Mouse (Mus musculus): ENCODE results near the gene Fgf8.

DNA sequence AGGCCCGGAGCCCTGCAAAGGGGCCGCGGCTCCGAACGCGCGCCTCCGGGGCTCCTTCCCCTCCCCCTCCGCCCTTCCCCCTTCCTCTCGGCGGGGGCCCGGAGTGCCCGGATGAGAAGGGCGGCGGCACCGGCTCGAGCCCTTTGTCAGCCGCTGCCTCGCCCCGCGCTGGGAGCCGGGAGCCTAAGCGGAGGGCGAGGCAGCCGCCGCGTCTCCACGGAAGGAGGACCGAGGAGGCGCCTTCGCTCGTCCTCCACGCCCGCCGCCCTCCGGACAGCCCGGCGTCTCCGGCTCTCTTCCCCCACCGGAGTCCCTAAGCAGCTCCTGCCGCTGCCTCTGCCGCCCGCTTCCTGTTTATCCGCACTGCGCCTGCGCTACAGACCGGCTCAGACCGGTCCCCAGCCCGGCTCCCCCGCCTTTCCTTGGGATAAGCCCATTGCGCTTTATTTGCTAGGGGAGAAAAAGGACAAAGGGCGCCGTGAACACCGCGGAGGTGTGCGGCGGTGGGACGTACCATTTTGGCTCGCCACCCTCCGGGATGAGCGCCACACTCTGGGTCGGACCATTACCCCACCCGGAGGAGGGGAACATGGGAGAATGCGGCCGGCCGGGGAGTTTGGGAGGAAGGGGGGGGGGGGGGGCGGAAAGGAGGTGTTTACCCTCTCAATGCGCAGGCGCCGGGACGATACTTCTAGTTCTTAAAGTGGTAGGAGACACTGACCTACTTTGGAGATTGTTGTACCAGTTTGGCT lies 40.6 kb upstream of the Fgf8 start, which contains the start of gene Mgea5:
- TF ChIP-seq CTCF (IDR thresholded peaks at IDR 0.05; ENCODE audit: borderline replicate concordance, control insufficient read depth, extremely low read depth, insufficient read depth, low read length, poor library complexity) = peak; percentile 43
- TF ChIP-seq POLR2A (IDR thresholded peaks at IDR 0.05; ENCODE audit: control insufficient read depth, extremely low read depth, insufficient read depth, low read length, poor library complexity) = peak; percentile 97

Data from thymus, adult 2 months (tissue).